Mouse (Mus musculus) heart, adult 8-10 months (tissue): ENCODE results near the gene Gm19935. TPM values are rescaled to one million over a fixed set of nuclear protein-coding genes. Genes with fewer than 3 reads are reported as not detected.
A peak's percentile ranks its signal among the peaks of the same experiment; 100 is the strongest.

Source experiments
- DNase-seq: peaks from one replicate; pipeline ENCODE4 v3.0.0; 2022; ENCODE audit warnings: low spot score
- total RNA-seq, 4 experiments: library from RNA; stranded (reverse); gene quantifications; 2 replicates each; pipeline ENCODE4 v1.2.4; 2022

The Gm19935 gene
- total RNA-seq: not detected

DNA sequence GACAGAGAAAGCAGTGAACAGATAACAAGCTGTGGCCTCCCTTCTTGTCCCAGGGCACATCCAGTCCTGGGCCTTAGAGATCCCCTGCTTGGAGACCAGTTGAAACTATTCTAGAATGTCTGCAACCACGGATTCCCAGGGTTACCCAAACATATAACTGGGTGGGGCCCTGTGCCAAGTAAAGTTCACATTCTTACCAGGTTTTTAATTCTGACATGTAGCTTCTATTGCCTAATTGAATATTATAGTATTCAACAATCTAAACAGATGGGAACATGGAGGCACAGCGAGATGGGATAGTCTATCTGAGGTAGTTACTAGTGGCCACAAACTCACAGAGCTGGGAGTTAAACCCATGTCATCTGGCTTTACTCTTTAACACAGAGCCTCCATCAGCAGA lies at the start of gene Gm19935:
Gm19935 (minus strand) TSS at position 101 of the 400 bp plus-strand sequence.
- no peak for DNase-seq

DNA sequence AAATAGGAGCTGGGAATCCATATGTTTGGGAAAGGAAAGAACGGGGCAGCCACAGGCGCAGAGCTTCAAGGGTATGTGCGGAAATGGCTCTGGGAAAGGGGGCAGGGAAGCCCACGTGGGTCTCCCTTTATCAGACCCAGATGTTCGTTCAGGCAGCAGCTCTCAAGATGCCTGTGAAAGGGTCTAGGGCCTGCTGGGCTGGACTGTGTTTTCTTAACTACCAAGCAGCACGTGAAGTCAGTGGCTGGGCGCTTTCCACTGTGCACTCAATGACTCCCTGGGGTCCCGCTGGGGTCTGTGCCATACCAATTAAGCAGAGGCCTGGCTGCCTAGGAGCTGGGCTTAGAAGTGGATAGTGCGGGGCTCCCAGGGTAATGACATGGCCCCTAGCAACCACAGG lies 44.8 kb upstream of the Gm19935 start:
- DNase-seq: no peak

GRCm38 (mm10) chr8:90861266-90861944 lies 44.2 kb upstream of the Gm19935 start:
- no peak for DNase-seq

DNA sequence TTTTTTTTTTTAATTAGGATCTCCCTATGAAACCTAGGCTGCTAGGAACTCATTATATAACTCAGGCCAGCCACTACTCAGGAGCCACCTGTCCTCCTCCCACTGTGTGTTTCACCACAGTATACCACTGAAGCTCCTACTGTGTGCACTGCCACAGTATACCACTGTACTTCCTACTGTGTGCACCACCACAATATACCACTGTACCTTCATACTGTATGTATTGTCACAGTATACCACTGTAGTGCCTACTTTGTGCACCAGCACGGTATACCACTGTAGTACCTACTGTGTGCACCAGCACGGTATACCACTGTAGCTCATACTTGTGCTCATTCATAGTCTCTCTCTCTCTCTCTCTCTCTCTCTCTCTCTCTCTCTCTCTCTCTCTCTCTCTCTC lies 40.9 kb upstream of the Gm19935 start:
- no peak for DNase-seq

DNA sequence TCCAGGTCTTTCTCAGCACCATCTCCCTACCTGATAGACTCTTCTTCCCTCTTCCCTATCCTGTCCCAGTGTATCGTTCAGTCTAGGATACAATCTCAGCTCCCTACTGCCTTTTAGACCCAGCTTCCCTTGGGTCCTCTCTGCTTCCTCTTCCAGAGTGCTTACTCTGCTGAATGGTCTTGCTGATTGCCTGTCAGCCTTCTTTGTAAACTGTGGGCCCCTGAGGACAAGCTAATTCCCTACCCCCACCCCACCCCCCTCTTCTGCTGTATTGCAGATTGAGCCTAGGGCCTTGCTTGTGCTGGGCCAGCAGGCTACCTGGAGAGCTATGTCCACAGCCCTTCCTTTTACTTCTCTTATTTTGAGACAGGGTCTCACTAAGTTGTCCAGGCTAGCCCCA lies 39.8 kb upstream of the Gm19935 start:
- no peak for DNase-seq

- DNase-seq: no peak
Observed at GRCm38 (mm10) chr8:90856171-90856570, 39.0 kb upstream of the Gm19935 start.

GRCm38 (mm10) chr8:90854671-90855161 lies 37.5 kb upstream of the Gm19935 start:
- DNase-seq: no peak

GRCm38 (mm10) chr8:90853971-90854670 lies 36.9 kb upstream of the Gm19935 start:
- no peak for DNase-seq

DNA sequence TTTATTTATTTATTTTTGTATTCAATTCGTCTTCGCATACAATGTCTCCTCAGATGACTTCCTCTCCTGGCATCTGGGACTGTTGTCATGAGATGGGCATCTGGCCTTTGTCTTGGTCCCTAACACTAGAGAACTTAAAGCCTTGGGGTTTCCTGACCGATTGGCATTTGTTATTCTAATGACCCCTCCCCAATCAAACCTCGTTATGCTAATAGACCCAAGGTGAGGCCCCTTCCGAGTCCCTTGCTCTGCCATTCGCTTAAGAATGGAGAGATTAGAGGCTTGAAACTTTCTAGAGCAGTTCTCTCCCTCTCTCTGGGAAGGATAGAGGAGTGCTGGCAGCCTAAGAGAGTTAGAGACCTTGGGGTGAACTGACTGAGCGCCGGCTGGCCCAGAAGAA lies 34.4 kb upstream of the Gm19935 start:
- no peak for DNase-seq

DNA sequence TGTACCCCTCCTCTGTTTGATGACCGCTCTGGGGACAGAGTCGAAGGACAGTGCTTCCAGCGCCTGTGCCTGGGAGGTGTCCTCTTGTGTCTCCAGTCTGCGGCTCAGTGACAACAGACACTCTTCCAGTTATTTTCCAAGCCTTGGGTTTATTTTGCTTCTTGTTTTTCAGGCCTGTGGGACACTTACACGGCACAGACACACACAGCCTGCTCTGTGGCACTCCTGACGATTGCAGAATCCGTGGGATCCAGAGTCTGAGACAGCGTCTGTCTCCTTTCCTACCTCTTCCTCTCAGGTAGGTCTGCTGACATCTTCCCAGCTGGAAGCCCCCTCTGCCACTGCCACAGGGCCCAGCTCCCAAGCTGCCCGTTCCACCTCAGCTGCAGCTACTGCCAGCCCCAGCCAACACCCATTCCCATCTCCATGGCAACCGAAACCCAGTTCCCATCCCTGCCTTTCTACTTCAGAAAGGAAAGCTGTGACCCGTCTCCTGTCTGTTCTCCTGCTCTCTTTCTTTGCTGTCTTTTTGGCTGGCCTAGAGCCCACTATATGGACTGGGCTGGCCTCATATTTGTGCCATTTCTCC lies 32.4 kb upstream of the Gm19935 start:
- DNase-seq: no peak

DNA sequence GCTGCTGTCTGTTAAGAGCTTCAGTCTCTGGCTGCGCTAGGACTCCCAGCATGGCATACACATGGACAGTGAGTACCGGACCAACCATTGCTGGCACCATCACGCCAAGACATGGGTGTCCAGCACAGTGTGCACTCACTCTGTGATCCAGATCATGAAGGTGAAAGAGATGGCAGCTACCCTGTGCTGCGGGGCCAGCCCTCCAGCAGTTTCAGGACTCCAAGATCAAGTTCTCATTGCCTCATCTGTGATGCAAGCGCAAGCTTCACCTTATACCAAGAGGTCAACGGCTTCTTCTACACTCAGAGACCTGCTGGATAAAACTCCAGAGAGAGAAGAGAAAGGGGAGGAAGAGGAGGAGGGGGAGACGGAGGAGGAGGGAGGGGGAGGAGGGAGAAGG lies 30.8 kb upstream of the Gm19935 start:
- no peak for DNase-seq

DNA sequence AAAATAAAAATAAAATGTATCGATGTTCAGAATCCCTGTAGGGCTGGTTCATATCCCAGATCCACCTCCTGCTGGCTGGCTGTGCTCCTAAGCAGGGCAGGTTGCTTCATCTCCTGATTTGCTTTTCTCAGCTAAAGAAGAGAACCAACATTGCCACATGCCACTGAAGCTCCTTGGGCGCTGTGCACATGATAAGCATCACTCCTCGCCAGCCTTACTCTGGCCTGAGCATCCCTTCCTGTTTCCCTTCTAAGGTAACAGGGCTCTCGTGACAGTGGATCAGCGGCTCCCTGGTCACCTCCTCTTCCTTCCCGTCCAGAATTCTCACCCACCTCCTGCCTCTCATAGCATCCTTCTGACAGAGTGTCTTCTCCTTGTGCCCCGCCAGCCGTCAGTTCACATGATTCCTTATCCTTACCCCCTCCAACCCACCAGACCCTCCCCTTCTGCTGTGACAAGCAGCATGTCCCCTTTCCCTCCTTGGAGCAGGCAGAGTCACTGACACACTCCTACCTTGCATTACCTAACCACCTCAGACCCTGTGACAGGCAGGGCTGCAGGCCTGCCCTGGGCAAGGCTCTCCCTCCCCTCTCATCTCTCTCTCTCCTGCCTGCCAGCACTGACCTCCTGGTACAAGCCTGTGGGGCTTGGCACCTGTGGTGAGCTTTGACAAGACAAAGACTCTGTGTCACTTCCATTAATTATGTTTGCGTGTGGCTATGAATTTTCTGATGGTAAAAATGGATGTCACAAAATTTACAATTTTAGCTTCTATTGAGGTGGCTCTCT lies 27.2 kb upstream of the Gm19935 start:
- no peak for DNase-seq

- no peak for DNase-seq
Observed at GRCm38 (mm10) chr8:90843127-90843526, 25.9 kb upstream of the Gm19935 start.

DNA sequence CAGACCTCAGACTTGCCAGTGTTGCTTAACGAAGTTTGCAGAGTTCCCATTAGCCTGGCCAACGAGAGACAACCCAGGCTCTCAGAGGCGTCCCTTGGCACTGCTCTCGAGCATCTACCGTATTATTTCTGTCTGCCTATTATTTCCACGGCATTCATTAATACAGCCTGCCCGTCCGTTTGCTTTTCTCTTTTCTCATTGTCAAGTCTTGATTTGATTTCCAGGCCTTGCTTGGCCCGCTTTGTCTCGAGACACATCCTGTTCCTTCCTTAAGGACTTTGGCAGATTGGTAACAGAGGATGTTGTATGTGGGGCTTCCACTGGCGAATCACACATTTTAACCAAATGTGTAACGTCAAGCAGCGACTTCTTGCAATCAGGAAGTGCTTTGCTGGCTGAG lies 24.1 kb upstream of the Gm19935 start:
- DNase-seq: peak; percentile 84

DNA sequence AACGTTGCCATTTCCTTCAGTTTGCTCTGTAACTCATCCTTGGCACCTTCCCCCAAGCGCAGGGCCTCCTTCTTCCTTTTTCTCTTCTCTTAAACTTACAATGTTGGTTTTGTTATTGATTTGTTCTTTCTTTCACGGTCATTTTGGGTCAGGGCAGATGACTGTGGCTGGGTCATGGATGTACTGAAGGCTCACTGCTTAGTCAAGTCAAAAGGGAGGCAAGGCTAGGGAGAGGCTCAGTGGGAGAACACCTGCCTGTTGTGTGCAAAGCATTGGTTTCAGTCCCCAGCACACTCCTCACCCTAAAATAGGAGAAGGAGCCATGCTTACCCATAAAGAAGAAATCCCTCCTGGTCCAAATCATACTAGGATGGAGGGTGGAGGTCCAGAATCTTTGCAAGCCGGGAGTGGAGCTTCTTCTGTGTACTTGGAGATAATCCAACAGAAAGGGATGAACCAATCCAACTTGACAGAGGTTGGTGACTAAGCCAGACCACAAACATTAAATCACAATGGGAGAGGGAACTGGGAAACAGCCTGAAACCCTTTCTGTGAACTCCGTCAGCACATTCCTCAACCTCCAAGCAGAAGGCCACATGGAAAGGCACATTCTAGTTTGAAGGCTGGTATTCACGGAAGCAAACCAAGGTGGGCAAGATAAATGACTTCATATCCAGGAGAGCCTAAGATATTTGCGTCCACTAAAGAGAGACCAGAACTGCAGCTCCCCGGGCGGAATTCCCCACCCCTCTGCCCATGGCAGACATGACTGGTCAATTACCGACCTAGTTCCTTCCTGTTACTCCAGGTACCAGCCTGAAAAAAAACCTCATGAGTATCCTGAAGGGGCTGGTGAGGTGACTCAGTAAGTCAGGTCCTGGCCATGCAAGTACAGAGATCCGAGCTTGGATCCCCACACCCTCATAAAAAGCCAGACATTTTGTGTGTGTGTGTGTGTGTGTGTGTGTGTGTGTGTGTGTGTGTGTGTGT lies 22.8 kb upstream of the Gm19935 start:
- no peak for DNase-seq

GRCm38 (mm10) chr8:90837440-90837839 lies 20.2 kb upstream of the Gm19935 start:
- DNase-seq: no peak

DNA sequence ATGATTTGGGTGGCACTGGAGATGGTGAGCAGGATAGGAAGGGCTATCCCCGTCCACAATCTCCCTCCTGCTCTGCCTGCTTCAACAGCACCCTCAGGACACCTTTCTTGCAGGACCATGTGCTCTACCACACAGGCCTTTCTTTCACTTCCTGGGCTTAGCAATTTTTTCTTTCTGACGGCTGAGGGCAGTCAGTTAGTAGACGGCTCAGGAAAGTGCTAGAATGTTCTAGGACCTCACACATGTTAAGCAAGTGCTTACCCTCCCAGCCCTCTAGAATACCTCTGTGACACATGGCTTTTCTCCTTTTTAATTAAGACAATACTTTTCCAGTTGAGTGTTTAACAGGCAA lies 17.1 kb upstream of the Gm19935 start:
- no peak for DNase-seq

DNA sequence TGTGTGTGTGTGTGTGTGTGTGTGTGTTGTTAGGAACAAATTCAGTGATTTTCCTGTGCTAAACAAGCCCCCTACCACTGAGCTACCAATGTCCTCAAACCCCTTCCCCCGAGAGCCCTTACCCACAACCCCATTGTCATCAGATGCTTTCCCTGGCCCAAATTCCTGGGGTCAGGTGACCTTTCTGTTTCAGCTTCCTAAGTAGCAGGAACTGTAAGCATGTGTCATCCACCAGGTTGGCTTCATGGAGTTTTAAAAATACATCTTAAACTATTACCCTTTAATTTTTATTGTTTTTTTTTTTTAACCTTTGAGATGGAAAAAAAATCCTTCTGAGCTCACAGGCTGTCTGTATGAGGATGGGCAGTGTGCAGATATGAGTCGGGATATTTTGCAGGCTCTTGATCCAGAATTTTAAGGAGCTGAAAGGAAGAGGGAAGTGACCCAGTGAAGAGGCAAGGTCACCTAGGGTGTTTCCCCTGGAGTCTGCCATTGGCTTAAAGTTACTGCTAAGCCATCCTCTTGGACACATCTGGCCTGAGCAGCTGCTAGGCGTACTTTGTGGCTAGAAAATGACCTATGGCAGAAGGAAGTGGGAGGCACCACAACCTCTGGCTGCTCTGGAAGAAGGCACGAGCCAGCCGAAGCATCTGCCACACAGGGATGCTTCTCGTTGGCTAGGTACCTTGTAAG lies 16.6 kb upstream of the Gm19935 start:
- DNase-seq: no peak

GRCm38 (mm10) chr8:90832576-90833289 lies 15.5 kb upstream of the Gm19935 start:
- DNase-seq: no peak

DNA sequence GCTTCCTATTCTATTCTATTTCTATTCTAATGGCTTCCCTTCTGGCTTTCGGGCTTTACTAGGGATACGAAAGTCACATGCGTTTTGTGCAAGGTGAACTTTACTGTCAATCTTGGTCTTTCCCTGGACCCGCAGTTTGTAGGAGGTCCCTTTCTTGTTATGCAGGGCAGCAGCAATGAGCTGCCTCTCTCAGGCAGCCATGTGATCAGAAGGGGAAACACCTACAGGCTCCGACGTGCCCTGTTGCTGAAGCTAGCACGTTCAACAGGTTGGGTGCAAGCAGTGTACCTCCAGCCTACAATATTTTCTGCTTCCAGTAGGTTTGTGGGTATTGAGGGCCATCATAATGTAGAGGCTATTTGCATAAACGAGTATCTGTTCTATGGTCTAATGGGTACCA lies 13.8 kb upstream of the Gm19935 start:
- DNase-seq: no peak
